Comparison of ENCODE assay signal across 23 mouse cellular contexts in the genomic region with DNA sequence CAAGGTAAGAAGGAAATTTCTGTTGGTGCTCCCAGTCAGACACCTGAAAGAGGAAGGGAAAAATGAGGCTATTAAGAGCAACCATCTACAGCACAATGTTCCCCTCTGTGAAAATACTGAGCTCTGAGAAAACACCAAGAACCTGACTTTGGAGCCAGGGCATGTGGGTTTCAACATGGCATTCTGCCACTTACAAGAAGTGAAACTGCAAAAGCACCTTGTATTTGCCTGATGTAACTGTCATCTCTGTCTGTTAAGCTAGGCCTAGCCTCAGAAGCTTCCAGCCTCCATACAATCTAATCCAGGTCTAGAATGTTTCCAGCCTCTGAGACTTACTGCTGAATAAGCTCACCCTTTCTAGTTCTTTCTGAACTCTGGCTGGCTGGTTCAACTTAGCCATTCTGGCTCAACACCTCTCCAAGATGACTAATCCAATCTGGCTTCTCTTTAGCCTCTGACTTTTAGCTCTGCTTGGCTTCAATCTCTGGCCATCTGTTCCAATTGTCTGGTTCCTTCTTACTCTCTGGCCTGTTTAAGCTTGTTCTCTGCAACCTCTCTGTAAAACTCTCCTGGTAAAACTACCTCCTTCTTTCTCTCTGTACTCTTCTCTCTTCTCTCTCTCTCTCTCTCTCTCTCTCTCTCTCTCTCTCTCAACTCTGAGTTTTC.
DNase-seq lines count a peak whose midpoint lies in the region; ATAC-seq lines count a peak whose summit lies in the region.
"Had no signal": no experiment of that assay in that cellular context is flagged by ENCODE, and none has a peak within 500 bp of the region (broad histone marks: within the 10 kb centered on the region; RNA-seq: fewer than 3 reads in every experiment).

No protein-coding gene starts in this region.

- no peak for ATAC-seq in erythroblast, adult 5-6 weeks (replicated peaks; ENCODE audit: low FRiP score, poor library complexity, severe bottlenecking)
- ATAC-seq: forebrain, embryonic 13.5 days; hindbrain, embryonic 16.5 days; liver, embryonic 12.5 days; liver, postnatal 0 days had no signal

- DNase-seq in cerebellum, postnatal 10 days: peak; percentile 16 to 18
- DNase-seq in cerebellum, adult 11 months: no peak
- peak; percentile 20 for DNase-seq in lung, postnatal 36 days
- no peak for DNase-seq in lung, postnatal 14 days
- DNase-seq in fat pad, adult 2 months (ENCODE audit: extremely low read depth, low read depth, low spot score): peak; percentile 85
- peak; percentile 14 for DNase-seq in skeletal muscle tissue, adult 2 months (ENCODE audit: low read depth, low spot score)
- DNase-seq in testis, postnatal 10 days (ENCODE audit: low spot score): no peak
- DNase-seq: adrenal gland, postnatal 36 days; cerebellum, adult 9-10 months; gastrocnemius, postnatal 14 days; kidney, adult 18-20 months; kidney, postnatal 25 days; left cerebral cortex, postnatal 4 days; liver, postnatal 0 days; retina, postnatal 1 day; right cerebral cortex, postnatal 25 days; spleen, adult 18-20 months; thymus, adult 18-20 months; thymus, postnatal 25 days had no signal

Comparison
In these comparisons a context has a peak if more than half of its experiments do, and no peak if none do; other contexts are left out.
1. DNase-seq: peak in cerebellum, postnatal 10 days (2 of 2), lung, postnatal 36 days (single experiment), fat pad, adult 2 months (single experiment) and skeletal muscle tissue, adult 2 months (single experiment); none in cerebellum, adult 11 months (single experiment), lung, postnatal 14 days (single experiment) and testis, postnatal 10 days (single experiment).